Mouse (Mus musculus) mouse embryonic stem cell (cell line): ENCODE results near the gene Ipp.

Experiments used
- in situ Hi-C, 2 experiments: fragments of 300-500 bp; cut with MboI; formaldehyde crosslinking; loops; 1 replicate in 1 of 2; 3 replicates in 1 of 2; pipeline ENCODE4 v1.14.3; 2019 to 2020; ENCODE audit warnings: low sequenced_read_pairs in 2 of 2, low pct_unique_long_range_greater_than_20kb in 1 of 2, mixed read lengths in 1 of 2; ENCODE audit not compliant: unreplicated experiment in 1 of 2

The Ipp gene

GRCm38 (mm10) chr4:116507425-116508218, at the start of gene Ipp:
TSS of gene Ipp (plus strand) at chr4:116507549.
- in situ Hi-C loops, result no loop called here

- in situ Hi-C loops, result no loop called here
These were observed 45.4 kb upstream of the Ipp start for GRCm38 (mm10) chr4:116461943-116462342.

- in situ Hi-C loops, result no loop called here
These were observed 43.9 kb upstream of the Ipp start for GRCm38 (mm10) chr4:116463231-116464125.

GRCm38 (mm10) chr4:116464126-116464981, 43.0 kb upstream of the Ipp start, which contains the start of gene Mast2:
TSS of gene Mast2 (minus strand) at chr4:116464183.
- in situ Hi-C loops, result no loop called here

- in situ Hi-C loops, result no loop called here
These were observed 26.0 kb upstream of the Ipp start for GRCm38 (mm10) chr4:116481322-116481721.

GRCm38 (mm10) chr4:116483476-116483875, 23.9 kb upstream of the Ipp start:
- in situ Hi-C loops, result no loop called here

- in situ Hi-C loops, result no loop called here
These were observed 16.2 kb upstream of the Ipp start for GRCm38 (mm10) chr4:116491119-116491536.

- in situ Hi-C loops, result no loop called here
These were observed 15.5 kb upstream of the Ipp start for GRCm38 (mm10) chr4:116491886-116492285.

GRCm38 (mm10) chr4:116492460-116492859, 14.9 kb upstream of the Ipp start:
- in situ Hi-C loops, result no loop called here

- in situ Hi-C loops, result no loop called here
These were observed 13.7 kb upstream of the Ipp start for GRCm38 (mm10) chr4:116493646-116494045.

GRCm38 (mm10) chr4:116499978-116500377, 7.4 kb upstream of the Ipp start:
- in situ Hi-C loops, result no loop called here

GRCm38 (mm10) chr4:116506886-116507424, 394 bp upstream of the Ipp start:
- in situ Hi-C loops, result no loop called here

GRCm38 (mm10) chr4:116531109-116531508, 23.8 kb downstream of the Ipp start:
- in situ Hi-C loops, result no loop called here

- in situ Hi-C loops, result no loop called here
These were observed 29.0 kb downstream of the Ipp start for GRCm38 (mm10) chr4:116536351-116536750.

GRCm38 (mm10) chr4:116537737-116538136, 30.4 kb downstream of the Ipp start:
- in situ Hi-C loops, result no loop called here

- in situ Hi-C loops, result no loop called here
These were observed 43.1 kb downstream of the Ipp start for GRCm38 (mm10) chr4:116550432-116550831.

- in situ Hi-C loops, result no loop called here
These were observed 45.7 kb downstream of the Ipp start for GRCm38 (mm10) chr4:116553035-116553434.
